Mouse (Mus musculus): ENCODE measurements around the gene Hand2.

- TF ChIP-seq POLR2A (IDR thresholded peaks at IDR 0.05; ENCODE audit: control insufficient read depth in 1 of 2, insufficient read depth in 1 of 2, low read depth in 1 of 2, low read length in 2 of 2, poor library complexity in 1 of 2) (no peak), ZNF384 (IDR thresholded peaks at IDR 0.05; ENCODE audit: low read depth, low read length) (no peak), NRF1 (IDR thresholded peaks at IDR 0.05; ENCODE audit: insufficient read depth, low read depth, low read length, poor library complexity, severe bottlenecking) (no peak), POLR2AphosphoS2 (IDR thresholded peaks at IDR 0.05; ENCODE audit: low read length) (no peak), CTCF (IDR thresholded peaks at IDR 0.05 in 2 of 3, conservative IDR thresholded peaks at IDR 0.05 in 1 of 3; ENCODE audit: control insufficient read depth in 1 of 3, insufficient read depth in 1 of 3, low read depth in 2 of 3, low read length in 3 of 3, poor library complexity in 1 of 3, severe bottlenecking in 1 of 3) (no peak), TAL1 (IDR thresholded peaks at IDR 0.05; ENCODE audit: low read length) (no peak), ELF1 (IDR thresholded peaks at IDR 0.05; ENCODE audit: low read depth, low read length) (no peak), USF1 (IDR thresholded peaks at IDR 0.05; ENCODE audit: low read depth, low read length) (no peak), GABPA (IDR thresholded peaks at IDR 0.05; ENCODE audit: low read depth, low read length) (no peak), KAT2A (conservative IDR thresholded peaks at IDR 0.05; ENCODE audit: low read depth, low read length) (no peak), MAX (IDR thresholded peaks at IDR 0.05; ENCODE audit: low read length) (no peak), JUND (IDR thresholded peaks at IDR 0.05; ENCODE audit: low read depth, low read length) (no peak), MEF2A (IDR thresholded peaks at IDR 0.05; ENCODE audit: extremely low read depth, insufficient replicate concordance, low read depth, low read length, poor library complexity, severe bottlenecking) (no peak)
Measured at GRCm38 (mm10) chr8:57331727-57332630, 11.2 kb downstream of the Hand2 start.
